Mouse (Mus musculus): ENCODE results near the gene Speer4e. TPM values are rescaled to one million over a fixed set of nuclear protein-coding genes. Genes with fewer than 3 reads are reported as not detected.

Speer4e gene
- polyA plus RNA-seq (2012) = not detected in 2 replicates

GRCm38 (mm10) chr5:14938329-14938728 lies at the start of gene Speer4e:
Gene Speer4e (minus strand): TSS chr5:14938429.

GRCm38 (mm10) chr5:14978835-14979234 lies 40.6 kb upstream of the Speer4e start, which contains the start of gene Gm10354:
Gene Gm10354 (minus strand): TSS chr5:14978935.

GRCm38 (mm10) chr5:14914799-14915198 lies 23.4 kb downstream of the Speer4e start, which contains the start of gene Gm9758:
Gene Gm9758 (minus strand): TSS chr5:14914899.

Other genes starting within 250 kb of the Speer4e start
- not detected in 2 replicates for gene Gm9758, start 23.5 kb downstream of the Speer4e start, polyA plus RNA-seq (2012)
- gene Gm10354, start 40.5 kb upstream of the Speer4e start, polyA plus RNA-seq (2012) = not detected in 2 replicates
- gene Gm17019, start 94.6 kb upstream of the Speer4e start, polyA plus RNA-seq (2012) = not detected in 2 replicates